Mouse (Mus musculus) spleen, embryonic (tissue): ENCODE results near the gene Tusc2.

Experiments used
- CTCF ChIA-PET: fragments of 350-600 bp; sonication (Branson Sonifier 250); formaldehyde crosslinking; loops from one replicate; lab custom pipeline; 2022; lab: Charles Lee

Tusc2 gene

DNA sequence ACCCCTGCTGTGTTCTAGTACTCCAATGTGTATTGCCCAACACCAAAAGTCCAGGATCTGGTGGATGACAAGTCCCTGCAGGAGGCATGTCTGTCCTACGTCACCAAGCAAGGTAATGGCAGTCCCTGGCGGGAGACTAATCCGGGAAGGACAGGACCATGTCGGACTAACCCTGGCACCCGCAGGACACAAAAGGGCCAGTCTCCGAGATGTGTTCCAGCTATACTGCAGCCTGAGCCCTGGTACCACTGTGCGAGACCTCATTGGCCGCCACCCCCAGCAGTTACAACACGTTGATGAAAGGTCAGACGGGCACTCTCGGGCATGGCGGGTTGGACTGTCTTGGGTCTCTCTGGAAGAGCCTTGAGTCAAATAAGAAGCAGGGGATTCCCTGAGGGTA is 18.3 kb upstream of the Tusc2 start:
- CTCF ChIA-PET = no interaction called here

GRCm38 (mm10) chr9:107545199-107545598 is 17.9 kb upstream of the Tusc2 start:
- CTCF ChIA-PET = no interaction called here

DNA sequence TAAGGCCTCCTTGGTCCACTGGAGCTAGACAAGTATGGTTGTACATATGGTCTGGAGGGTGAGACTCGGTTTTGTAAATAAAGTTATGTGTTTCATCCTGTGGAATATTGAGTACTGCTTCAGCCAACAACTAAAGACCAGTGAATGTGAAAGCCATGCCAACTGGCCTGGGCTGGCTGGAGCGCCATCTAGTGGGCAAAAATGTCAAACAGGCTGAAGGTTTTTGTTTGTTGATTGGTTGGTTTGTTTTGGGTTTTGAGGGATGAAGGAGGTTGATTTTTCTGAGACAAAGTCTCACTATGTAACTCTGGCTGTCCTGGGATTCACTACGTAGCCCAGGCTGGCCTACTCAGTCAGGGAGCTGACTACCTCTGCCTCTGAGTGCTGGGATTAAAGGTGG is 17.5 kb upstream of the Tusc2 start:
- CTCF ChIA-PET = no interaction called here

DNA sequence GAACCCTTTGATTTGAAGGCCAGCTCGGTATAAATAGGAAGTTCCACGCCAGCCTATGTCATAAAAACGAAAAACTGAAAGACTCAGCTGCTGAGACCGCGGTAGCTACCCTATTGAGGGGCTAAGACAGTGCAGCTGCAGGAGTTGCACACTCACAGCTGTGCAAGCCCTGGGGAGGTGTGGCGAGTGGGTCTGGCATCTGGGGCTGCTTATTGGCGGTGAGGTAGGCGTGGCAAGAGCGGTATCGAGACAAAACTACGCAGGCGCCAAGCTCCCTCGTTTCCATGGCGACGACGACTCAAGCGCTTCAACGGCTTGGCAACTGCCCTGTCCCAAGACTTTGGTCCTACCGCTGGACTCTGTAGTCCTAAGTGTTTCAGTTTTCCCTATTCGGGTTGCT is 16.0 kb upstream of the Tusc2 start, which contains the start of gene Zmynd10:
Gene Zmynd10 (plus strand): TSS at position 273 of the 400 bp plus-strand sequence.
- CTCF ChIA-PET = interaction anchor here (0.6 kb wide), 1 partner anchor 277 kb away, joined by 16 read pairs; no protein-coding TSS in a partner anchor

DNA sequence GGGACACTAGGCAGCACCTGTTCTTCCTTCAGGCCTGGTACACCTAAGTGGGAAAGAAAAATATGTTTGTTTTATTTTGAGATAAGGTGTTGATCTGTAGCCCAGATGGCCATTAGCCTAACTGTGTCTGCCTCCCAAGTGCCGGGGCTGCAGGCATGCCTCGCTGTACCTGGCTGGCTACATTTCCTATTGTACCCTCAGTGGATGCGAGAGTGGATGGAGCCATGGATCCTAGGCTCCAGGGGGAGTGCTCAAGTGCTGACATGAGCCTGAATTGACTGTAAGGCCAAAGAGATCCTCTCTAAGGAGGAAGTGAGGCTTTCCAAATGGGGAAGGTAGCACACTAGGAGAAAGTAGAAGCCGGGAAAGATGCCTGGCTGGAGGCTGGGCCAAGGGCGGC is 15.1 kb upstream of the Tusc2 start:
- CTCF ChIA-PET = interaction anchor here (0.6 kb wide), 2 partner anchors 32 to 1074 kb away, joined by 3 read pairs; no protein-coding TSS in a partner anchor

DNA sequence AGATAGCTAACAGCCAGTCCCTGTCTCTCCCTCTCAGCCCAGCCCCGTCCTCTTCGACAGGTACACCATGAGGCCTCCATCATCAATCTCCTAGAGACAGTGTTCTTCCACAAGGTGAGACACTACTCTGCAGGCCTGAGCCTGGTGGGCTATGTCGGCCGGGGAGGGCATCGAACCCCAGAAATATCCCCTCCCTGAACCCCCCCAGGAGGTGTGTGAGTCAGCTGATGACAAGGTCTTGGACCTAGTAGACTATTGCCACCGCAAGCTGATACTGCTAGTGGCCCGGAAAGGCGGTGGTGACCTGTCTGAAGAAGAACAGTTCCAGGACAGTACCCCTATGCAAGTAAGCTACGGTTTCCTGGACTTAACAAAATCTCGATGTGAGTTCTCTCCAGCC is 14.2 kb upstream of the Tusc2 start:
- CTCF ChIA-PET = no interaction called here

GRCm38 (mm10) chr9:107549297-107550074 is 13.6 kb upstream of the Tusc2 start:
- CTCF ChIA-PET = interaction anchor here (0.7 to 1.4 kb wide), 2 partner anchors 13 to 1017 kb away, joined by 3 to 7 read pairs; partner anchors contain the start of gene Tusc2

- CTCF ChIA-PET = interaction anchor here (0.7 to 1.4 kb wide), 2 partner anchors 12 to 1016 kb away, joined by 3 to 7 read pairs; partner anchors contain the start of gene Tusc2
Measured at GRCm38 (mm10) chr9:107550491-107551116, 12.5 kb upstream of the Tusc2 start.

- CTCF ChIA-PET = interaction anchor here (1.4 kb wide), 1 partner anchor 12 kb away, joined by 3 read pairs; the partner anchor contains the start of gene Tusc2
Measured at GRCm38 (mm10) chr9:107551117-107551889, 11.8 kb upstream of the Tusc2 start, which contains the start of gene Rassf1. Rassf1 (plus strand) TSS chr9:107551555.

GRCm38 (mm10) chr9:107551890-107552355 is 11.1 kb upstream of the Tusc2 start:
- CTCF ChIA-PET = no interaction called here

- CTCF ChIA-PET = no interaction called here
Measured at GRCm38 (mm10) chr9:107552690-107553393, 10.2 kb upstream of the Tusc2 start.

GRCm38 (mm10) chr9:107553541-107554318 is 9.3 kb upstream of the Tusc2 start:
- CTCF ChIA-PET = interaction anchor here (0.7 kb wide), 1 partner anchor 10 kb away, joined by 5 read pairs; no protein-coding TSS in a partner anchor

DNA sequence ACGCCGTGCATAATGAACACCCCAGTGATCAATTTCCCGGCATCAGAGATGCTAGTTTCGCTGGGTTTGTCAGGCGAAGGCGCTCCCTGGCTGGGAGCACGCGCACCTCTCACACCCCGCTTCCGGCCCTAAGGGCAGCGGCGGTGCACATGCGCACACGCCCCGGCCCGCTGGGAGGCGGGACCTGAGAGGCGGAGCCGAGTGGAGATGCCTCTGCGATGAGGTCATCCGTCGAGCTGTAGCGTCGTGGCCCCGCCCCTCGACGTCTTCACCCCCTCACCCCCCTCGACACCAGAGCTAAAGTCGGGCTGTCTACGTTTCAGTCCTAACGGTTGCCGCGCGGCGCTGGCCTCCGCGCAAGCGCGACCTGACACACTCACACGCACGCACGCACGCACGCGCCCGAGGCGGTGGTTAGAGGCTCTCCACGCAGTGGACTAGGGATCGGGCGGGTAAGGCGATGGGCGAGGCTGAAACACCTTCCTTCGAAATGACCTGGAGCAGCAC is 8.7 kb upstream of the Tusc2 start:
- CTCF ChIA-PET = no interaction called here

GRCm38 (mm10) chr9:107555031-107555457 is 8.0 kb upstream of the Tusc2 start:
- CTCF ChIA-PET = no interaction called here

DNA sequence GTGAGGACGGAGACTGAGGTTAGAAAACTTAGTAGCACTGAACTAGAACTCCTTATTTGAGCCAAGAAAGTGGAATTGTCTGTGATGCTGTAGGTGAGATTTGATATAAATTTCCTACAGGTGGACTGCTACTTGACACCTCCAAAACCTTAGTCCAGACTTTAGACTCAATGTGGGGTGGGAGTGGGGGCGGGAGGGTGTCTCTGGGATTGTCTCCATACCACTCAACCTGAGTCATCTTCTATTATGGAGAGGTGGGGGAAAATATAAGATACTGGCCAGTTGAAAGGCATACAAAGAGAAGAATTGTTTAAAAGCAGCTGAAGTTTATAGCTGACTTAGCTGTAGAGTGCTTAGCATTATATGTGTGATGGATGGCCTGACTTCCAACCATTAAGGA is 7.4 kb upstream of the Tusc2 start:
- CTCF ChIA-PET = interaction anchor here (1.1 kb wide), 1 partner anchor 9 kb away, joined by 4 read pairs; no protein-coding TSS in a partner anchor

GRCm38 (mm10) chr9:107556346-107556745 is 6.7 kb upstream of the Tusc2 start:
- CTCF ChIA-PET = interaction anchor here (0.8 to 1.1 kb wide), 2 partner anchors 9 kb away, joined by 3 to 4 read pairs; no protein-coding TSS in a partner anchor

DNA sequence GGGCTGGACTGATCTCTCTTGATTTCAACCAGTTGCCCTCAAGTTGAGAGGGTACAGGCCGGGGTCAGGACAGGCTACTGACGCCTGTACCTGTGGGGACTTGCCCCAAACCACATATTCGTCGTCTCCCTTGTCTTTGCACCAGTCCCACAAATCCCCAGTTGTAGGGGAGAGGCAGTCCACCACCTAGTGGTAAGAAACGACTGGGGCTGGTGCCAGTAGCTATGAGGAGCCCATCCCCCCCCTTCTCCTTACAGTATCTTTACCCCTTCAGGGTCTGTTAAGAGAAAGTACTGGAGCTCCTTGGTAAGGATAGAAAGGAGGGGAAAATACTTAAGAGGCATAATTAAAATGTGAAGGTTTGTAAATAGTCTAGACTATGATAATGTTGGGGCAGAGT is 2.5 kb downstream of the Tusc2 start:
- CTCF ChIA-PET = interaction anchor here (0.6 to 1.3 kb wide), 4 partner anchors 9 to 112 kb away, joined by 3 to 4 read pairs (median 4); partner anchors contain the start of gene Naa80

DNA sequence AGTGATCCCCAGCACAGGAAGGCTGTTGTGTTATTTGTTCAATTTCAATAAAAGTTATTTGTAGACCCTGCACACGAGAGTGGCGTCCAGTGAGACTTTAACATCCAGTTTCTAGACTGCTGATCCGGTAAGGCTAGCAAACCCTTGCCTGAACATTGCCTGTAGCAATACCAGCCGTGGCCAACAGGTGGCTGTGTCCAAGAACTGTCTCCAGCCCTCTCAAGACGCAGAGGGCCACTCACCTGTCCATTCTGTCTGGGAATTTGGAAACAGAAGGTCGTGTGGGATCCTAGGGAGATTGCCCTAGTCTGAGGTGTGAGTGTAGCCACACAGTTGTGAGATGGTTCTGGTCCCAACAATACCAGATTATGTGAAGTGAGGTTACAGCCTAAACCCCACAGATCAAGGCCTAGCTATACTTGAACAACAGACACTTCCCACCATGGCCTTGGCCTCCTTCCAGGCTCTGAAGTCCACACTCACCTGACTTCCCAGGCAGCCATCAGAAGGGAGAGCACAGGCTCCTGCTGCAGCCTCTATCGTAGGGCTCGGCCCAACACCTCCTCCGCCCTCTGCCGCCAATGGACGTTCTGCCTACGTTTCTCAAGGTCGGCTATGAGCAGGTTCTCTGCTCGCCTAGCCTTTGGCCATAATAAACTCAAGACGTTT is 3.1 kb downstream of the Tusc2 start:
- CTCF ChIA-PET = interaction anchor here (0.8 kb wide), 2 partner anchors 9 to 22 kb away, joined by 3 to 4 read pairs; no protein-coding TSS in a partner anchor

DNA sequence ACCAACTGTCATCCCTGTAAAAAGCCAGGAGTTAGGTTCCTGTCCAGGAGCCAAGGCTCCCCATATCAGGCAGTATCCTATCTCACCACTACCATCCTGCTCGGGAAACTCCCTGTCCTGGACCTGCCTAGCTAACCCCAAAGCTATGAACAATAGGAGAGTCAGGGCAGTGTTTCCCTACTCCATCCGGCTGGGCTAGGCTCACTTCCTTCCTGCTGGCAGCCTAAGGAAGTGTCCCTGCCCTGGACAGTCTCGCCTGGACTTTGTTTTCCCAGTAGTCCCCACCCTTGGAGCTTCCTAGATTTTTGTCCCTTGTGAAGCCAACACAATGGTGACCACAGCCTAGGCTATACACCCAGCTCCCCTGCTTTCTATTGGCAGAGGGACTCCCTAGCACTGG is 3.8 kb downstream of the Tusc2 start:
- CTCF ChIA-PET = interaction anchor here (0.8 kb wide), 1 partner anchor 22 kb away, joined by 4 read pairs; no protein-coding TSS in a partner anchor
